Mouse (Mus musculus) colon, adult 2 months (tissue): ENCODE results near the gene C1s2. TPM values are rescaled to one million over a fixed set of nuclear protein-coding genes. Genes with fewer than 3 reads are reported as not detected.

ENCODE experiments used
- polyA plus RNA-seq: library from polyadenylated mRNA; depleted of rRNA; stranded (reverse); fragments of >200 nt; gene quantifications from 2 replicates; pipeline ENCODE4 v1.2.3, GENCODE M21; 2012; rRNA removed

The C1s2 gene
- polyA plus RNA-seq: not detected in 2 replicates

DNA sequence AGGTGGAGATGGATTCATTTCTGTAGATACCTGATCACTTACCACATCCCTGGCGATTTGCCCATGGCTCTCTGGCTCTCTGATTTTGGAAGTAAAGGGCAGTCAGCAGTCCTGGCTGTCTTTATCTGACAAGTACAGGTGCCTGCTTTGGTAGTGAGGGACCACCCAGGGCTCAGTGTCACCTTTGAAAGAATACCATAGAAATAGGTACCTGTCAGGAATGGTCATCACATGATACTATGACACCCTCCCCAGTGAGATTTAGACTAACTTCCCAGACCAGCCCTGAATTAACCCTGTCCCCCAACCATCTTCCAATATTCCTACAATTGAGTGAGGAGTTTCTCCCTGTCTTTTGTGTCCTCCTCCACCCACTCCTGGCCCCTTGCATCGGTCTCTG is at the start of gene C1s2:
Gene C1s2, minus strand, starts transcription at position 101 of the 400 bp plus-strand sequence.

DNA sequence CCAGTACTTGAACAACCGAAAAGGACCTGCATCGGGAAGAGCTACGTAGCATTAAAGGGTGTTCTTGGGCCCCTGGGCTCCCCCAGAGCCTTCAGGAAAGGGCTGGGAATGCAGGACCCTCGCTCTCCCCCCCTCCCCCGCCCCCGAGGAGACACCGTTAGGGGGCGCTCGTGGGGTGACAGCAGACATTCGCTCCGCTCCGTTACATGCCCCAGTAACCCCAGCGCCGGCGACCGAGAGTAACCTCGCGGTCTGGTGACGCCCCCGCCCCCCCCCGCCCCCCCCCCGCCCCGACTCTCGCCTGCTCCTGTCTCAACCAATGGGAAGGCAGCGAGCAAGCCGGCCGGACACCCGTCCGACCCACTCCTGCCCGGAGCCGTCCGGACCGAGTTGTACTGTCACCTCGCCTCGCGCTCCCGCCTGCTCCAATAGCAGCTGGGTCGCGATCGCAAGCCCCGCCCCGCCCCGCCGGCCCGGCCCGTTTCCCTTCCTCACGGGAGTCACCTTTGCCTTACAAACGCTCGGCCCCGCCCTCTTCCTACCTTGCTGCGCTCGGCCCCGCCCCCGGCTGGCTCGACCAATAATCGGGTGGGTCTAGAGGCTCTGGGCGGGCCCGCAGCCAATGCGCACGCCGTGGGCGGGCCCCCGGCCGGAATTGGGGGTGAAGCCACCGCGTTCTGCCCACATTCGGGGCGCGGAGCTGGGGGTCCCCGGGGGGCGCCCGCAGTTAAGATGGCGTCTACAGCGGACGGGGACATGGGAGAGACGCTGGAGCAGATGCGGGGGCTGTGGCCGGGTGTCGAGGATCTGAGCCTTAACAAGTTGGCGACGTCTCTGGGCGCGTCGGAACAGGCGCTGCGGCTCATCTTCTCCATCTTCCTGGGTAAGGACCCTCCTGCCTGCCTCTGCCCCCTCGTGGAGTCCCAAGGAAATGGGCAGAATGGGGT is 26.9 kb upstream of the C1s2 start, which contains the start of gene Lpcat3:
Gene Lpcat3, plus strand, starts transcription at position 551 of the 947 bp plus-strand sequence.

Other genes starting within 250 kb of the C1s2 start
- 29.9 and 31.3 TPM in 2 replicates for gene Pex5, start 221.0 kb downstream of the C1s2 start, polyA plus RNA-seq
- gene Clstn3, start 171.3 kb downstream of the C1s2 start, polyA plus RNA-seq: 1.5 and 1.6 TPM in 2 replicates
- gene C1rl, start 143.0 kb downstream of the C1s2 start, polyA plus RNA-seq: 0.87 and 1.7 TPM in 2 replicates
- gene C1ra, start 123.7 kb downstream of the C1s2 start, polyA plus RNA-seq: 16.3 and 21.3 TPM in 2 replicates
- 25.9 and 28.2 TPM in 2 replicates for gene C1s1, start 93.7 kb downstream of the C1s2 start, polyA plus RNA-seq
- gene C1rb, start 65.8 kb downstream of the C1s2 start, polyA plus RNA-seq: not detected in 2 replicates
- gene Lpcat3, start 26.9 kb upstream of the C1s2 start, polyA plus RNA-seq: 102 and 141 TPM in 2 replicates
- 36.9 and 39.0 TPM in 2 replicates for gene Emg1, start 76.1 kb upstream of the C1s2 start, polyA plus RNA-seq
- gene Phb2, start 76.3 kb upstream of the C1s2 start, polyA plus RNA-seq: 151 and 193 TPM in 2 replicates
- 22.8 and 27.5 TPM in 2 replicates for gene Ptpn6, start 102.6 kb upstream of the C1s2 start, polyA plus RNA-seq
- 180 and 222 TPM in 2 replicates for gene Grcc10, start 105.3 kb upstream of the C1s2 start, polyA plus RNA-seq
- not detected in 2 replicates for gene Gm45234, start 119.9 kb upstream of the C1s2 start, polyA plus RNA-seq
- 52.2 and 59.6 TPM in 2 replicates for gene Atn1, start 120.4 kb upstream of the C1s2 start, polyA plus RNA-seq
- 8.6 and 8.8 TPM in 2 replicates for gene Eno2, start 133.6 kb upstream of the C1s2 start, polyA plus RNA-seq
- gene Lrrc23, start 143.6 kb upstream of the C1s2 start, polyA plus RNA-seq: 0.40 and 0.79 TPM in 2 replicates
- 39.0 and 41.2 TPM in 2 replicates for gene Spsb2, start 172.6 kb upstream of the C1s2 start, polyA plus RNA-seq
- gene Tpi1, start 178.2 kb upstream of the C1s2 start, polyA plus RNA-seq: 442 and 514 TPM in 2 replicates
- gene Usp5, start 193.4 kb upstream of the C1s2 start, polyA plus RNA-seq: 66.9 and 70.4 TPM in 2 replicates
- 38.3 and 47.5 TPM in 2 replicates for gene Cdca3, start 193.5 kb upstream of the C1s2 start, polyA plus RNA-seq
- 0.21 and 0.29 TPM in 2 replicates for gene Gnb3, start 204.2 kb upstream of the C1s2 start, polyA plus RNA-seq
- 25.9 and 26.2 TPM in 2 replicates for gene P3h3, start 221.7 kb upstream of the C1s2 start, polyA plus RNA-seq
- gene Gpr162, start 227.9 kb upstream of the C1s2 start, polyA plus RNA-seq: 2.3 and 2.7 TPM in 2 replicates